In genomic region chr6:97486813-97487361, GRCm38 (mm10) we compare ENCODE assay signal across 8 mouse cellular contexts.
DNase-seq lines count a peak whose midpoint lies in the region; ATAC-seq and TF ChIP-seq lines count a peak whose summit lies in the region.

No protein-coding gene starts in this region.

- H3K9me3 ChIP-seq in hindbrain, embryonic 10.5 days = no peaks in the 10 kb centered on the region
- H3K9me3 ChIP-seq in liver, embryonic 12.5 days (replicated peaks) = no peaks in the 10 kb centered on the region
- no peaks in the 10 kb centered on the region for H3K9me3 ChIP-seq in stomach, postnatal 0 days (ENCODE audit: control insufficient read depth, low read length)

- peaks cover 5% of the 10 kb centered on the region for H3K4me1 ChIP-seq in cerebellum, adult 2 months (ENCODE audit: control insufficient read depth, insufficient read depth, low read length)
- peaks cover 2% of the 10 kb centered on the region; the same call in 1 of the 2 replicates for H3K4me1 ChIP-seq in cortical plate, adult 2 months (ENCODE audit: control insufficient read depth, insufficient read depth, low read length)
- H3K4me1 ChIP-seq in hindbrain, embryonic 10.5 days (replicated peaks) = peaks cover 24% of the 10 kb centered on the region
- 0 out of 2 replicates have a peak, but pooled peaks cover 6% of the 10 kb centered on the region for H3K4me1 ChIP-seq in liver, embryonic 12.5 days
- 0 out of 2 replicates have a peak, but pooled peaks cover 2% of the 10 kb centered on the region for H3K4me1 ChIP-seq in stomach, postnatal 0 days (replicated peaks; ENCODE audit: control insufficient read depth, insufficient read depth)

- TF ChIP-seq POLR2A in cerebellum, adult 2 months (IDR thresholded peaks at IDR 0.05; ENCODE audit: borderline replicate concordance, insufficient read depth, low read length) = no peak
- no peak for TF ChIP-seq POLR2A in cortical plate, adult 2 months (IDR thresholded peaks at IDR 0.05; ENCODE audit: extremely low read depth, insufficient read depth, low read length)

- no peak overlapping the region for H3K27ac ChIP-seq in cerebellum, adult 2 months (ENCODE audit: insufficient read depth, low read length)
- peak overlapping the region; percentile 89 for H3K27ac ChIP-seq in cortical plate, adult 2 months (ENCODE audit: insufficient read depth, low read length)
- H3K27ac ChIP-seq in hindbrain, embryonic 10.5 days = no peak overlapping the region
- no peak overlapping the region for H3K27ac ChIP-seq in liver, embryonic 12.5 days
- no peak overlapping the region for H3K27ac ChIP-seq in stomach, postnatal 0 days (replicated peaks)

- WGBS in cerebellum, adult 2 months = 35% methylated on average over 11 of the region's 11 CpGs
- 20% methylated on average over 11 of the region's 11 CpGs for WGBS in hindbrain, embryonic 10.5 days
- WGBS in liver, embryonic 12.5 days (ENCODE audit: insufficient replicate concordance) = 21% methylated on average over 11 of the region's 11 CpGs
- 10% methylated on average over 11 of the region's 11 CpGs for WGBS in stomach, postnatal 0 days

- H3K9ac ChIP-seq in liver, embryonic 12.5 days = no peak overlapping the region
- peak overlapping the region; percentile 47; the same call in 1 of the 2 replicates for H3K9ac ChIP-seq in stomach, postnatal 0 days (ENCODE audit: low read length)

- peak overlapping the region; percentile 72 for H3K4me2 ChIP-seq in liver, embryonic 12.5 days
- peak overlapping the region; percentile 93 for H3K4me2 ChIP-seq in stomach, postnatal 0 days (replicated peaks; ENCODE audit: low read depth)

- no peak for TF ChIP-seq CTCF in cerebellum, adult 2 months (IDR thresholded peaks at IDR 0.05; ENCODE audit: borderline replicate concordance, insufficient read depth, low read depth, low read length)
- no peak for TF ChIP-seq CTCF in cortical plate, adult 2 months (IDR thresholded peaks at IDR 0.05; ENCODE audit: extremely low read depth, insufficient read depth, low read length)
- no peak for TF ChIP-seq CTCF in stomach, postnatal 0 days (IDR thresholded peaks at IDR 0.05; ENCODE audit: low read depth)

- peak overlapping the region; percentile 69 for H3K4me3 ChIP-seq in cerebellum, adult 2 months (replicated peaks; ENCODE audit: insufficient read depth, low read depth, low read length)
- peak overlapping the region; percentile 87 for H3K4me3 ChIP-seq in cortical plate, adult 2 months (ENCODE audit: insufficient read depth, low read length)
- peak overlapping the region; percentile 57 for H3K4me3 ChIP-seq in hindbrain, embryonic 10.5 days
- peak overlapping the region; percentile 46 for H3K4me3 ChIP-seq in liver, embryonic 12.5 days
- H3K4me3 ChIP-seq in stomach, postnatal 0 days (ENCODE audit: low read depth, low read length) = peak overlapping the region; percentile 49

- no peak for TF ChIP-seq EP300 in stomach, postnatal 0 days (optimal IDR thresholded peaks at IDR 0.05)

- H3K36me3 ChIP-seq in hindbrain, embryonic 10.5 days = no peaks in the 10 kb centered on the region
- H3K36me3 ChIP-seq in liver, embryonic 12.5 days = no peaks in the 10 kb centered on the region
- H3K36me3 ChIP-seq in stomach, postnatal 0 days (ENCODE audit: control insufficient read depth, insufficient read depth, low read length) = no peaks in the 10 kb centered on the region

- no peaks in the 10 kb centered on the region for H3K27me3 ChIP-seq in cerebellum, adult 2 months (ENCODE audit: control insufficient read depth, insufficient read depth, low read length)
- H3K27me3 ChIP-seq in hindbrain, embryonic 10.5 days (ENCODE audit: insufficient read depth, poor library complexity, severe bottlenecking) = peaks cover 46% of the 10 kb centered on the region
- H3K27me3 ChIP-seq in liver, embryonic 12.5 days (replicated peaks) = peaks cover 39% of the 10 kb centered on the region
- H3K27me3 ChIP-seq in stomach, postnatal 0 days (ENCODE audit: control insufficient read depth, insufficient read depth, low read length) = no peaks in the 10 kb centered on the region

- DNase-seq in cerebellum, adult 2 months = peak in 1 of 2 experiments; percentile 24
- no peak for DNase-seq in cerebellum, postnatal 14 days
- DNase-seq in hindbrain, embryonic 10.5 days (ENCODE audit: low spot score) = no peak
- no peak for DNase-seq in stomach, postnatal 0 days (ENCODE audit: low spot score)
- DNase-seq in T-cell, adult 2 months (ENCODE audit: low spot score) = no peak

- ATAC-seq in liver, embryonic 12.5 days = no peak
- no peak for ATAC-seq in stomach, postnatal 0 days (ENCODE audit: low FRiP score, low TSS enrichment)
- ATAC-seq in erythroid progenitor cell, adult 5-6 weeks (replicated peaks; ENCODE audit: low FRiP score, poor library complexity, severe bottlenecking) = no peak
